ENCODE assay signal across 15 mouse cellular contexts in genomic region chr11:68732066-68732465, GRCm38 (mm10). TPM values are rescaled to one million over a fixed set of nuclear protein-coding genes. Genes with fewer than 3 reads are reported as not detected.
DNase-seq lines count a peak whose midpoint lies in the region; ATAC-seq and TF ChIP-seq lines count a peak whose summit lies in the region.
"Had no signal": no experiment of that assay in that cellular context is flagged by ENCODE, and none has a peak within 500 bp of the region (broad histone marks: within the 10 kb centered on the region; RNA-seq: fewer than 3 reads in every experiment).

No protein-coding gene starts in this region.

- peak; percentile 34 to 56 for DNase-seq in cerebellum, postnatal 10 days
- DNase-seq in cerebellum, adult 9-11 months: no peak
- DNase-seq in heart, adult 11 months: peak; percentile 83
- peak; percentile 53 for DNase-seq in midbrain, postnatal 0 days (ENCODE audit: low spot score)
- DNase-seq in thymus, postnatal 14 days: no peak
- DNase-seq: adrenal gland, postnatal 14 days; gastrocnemius, postnatal 10 days; heart, postnatal 36 days had no signal

- H3K27ac ChIP-seq in heart, embryonic 11.5 days (ENCODE audit: low read depth, low read length): no peak overlapping the region
- no peak overlapping the region for H3K27ac ChIP-seq in midbrain, postnatal 0 days (ENCODE audit: low read depth, low read length)
- H3K27ac ChIP-seq in midbrain, embryonic 15.5 days: no peak overlapping the region
- H3K27ac ChIP-seq: embryonic facial prominence, embryonic 10.5 days; forebrain, embryonic 15.5 days; heart, embryonic 13.5 days; hindbrain, embryonic 12.5 days had no signal

- peaks cover 16% of the 10 kb centered on the region for H3K36me3 ChIP-seq in heart, embryonic 11.5 days (ENCODE audit: control insufficient read depth, insufficient read depth, low read length)
- H3K36me3 ChIP-seq in midbrain, postnatal 0 days (ENCODE audit: insufficient read depth, low read length): 0 out of 2 replicates have a peak, but pooled peaks cover 6% of the 10 kb centered on the region
- H3K36me3 ChIP-seq in midbrain, embryonic 15.5 days (replicated peaks): peaks cover 8% of the 10 kb centered on the region; the same call in 1 of the 2 replicates

- no peak overlapping the region for H3K4me3 ChIP-seq in heart, embryonic 11.5 days (ENCODE audit: low read depth, low read length)
- no peak overlapping the region for H3K4me3 ChIP-seq in midbrain, postnatal 0 days (ENCODE audit: low read depth, low read length)
- no peak overlapping the region for H3K4me3 ChIP-seq in midbrain, embryonic 15.5 days
- H3K4me3 ChIP-seq: embryonic facial prominence, embryonic 10.5 days; forebrain, embryonic 15.5 days; heart, embryonic 13.5 days; hindbrain, embryonic 12.5 days had no signal

- TF ChIP-seq CTCF in midbrain, postnatal 0 days (IDR thresholded peaks at IDR 0.05): no peak

- no peaks in the 10 kb centered on the region for H3K9me3 ChIP-seq in heart, embryonic 11.5 days (replicated peaks; ENCODE audit: control insufficient read depth, low read length)
- H3K9me3 ChIP-seq in midbrain, postnatal 0 days (ENCODE audit: low read length): no peaks in the 10 kb centered on the region
- H3K9me3 ChIP-seq in midbrain, embryonic 15.5 days: no peaks in the 10 kb centered on the region
- H3K9me3 ChIP-seq: forebrain, embryonic 15.5 days; heart, embryonic 13.5 days; hindbrain, embryonic 12.5 days had no signal

- WGBS in heart, embryonic 11.5 days (ENCODE audit: insufficient replicate concordance): 94% methylated on average over 6 of the region's 6 CpGs
- WGBS in midbrain, postnatal 0 days: 82% methylated on average over 6 of the region's 6 CpGs
- 87% methylated on average over 6 of the region's 6 CpGs for WGBS in midbrain, embryonic 15.5 days

- H3K4me2 ChIP-seq in heart, embryonic 11.5 days: no peak overlapping the region
- H3K4me2 ChIP-seq in midbrain, postnatal 0 days (ENCODE audit: low read depth, low read length, poor library complexity, severe bottlenecking): no peak overlapping the region
- H3K4me2 ChIP-seq in midbrain, embryonic 15.5 days: no peak overlapping the region
- H3K4me2 ChIP-seq: forebrain, embryonic 15.5 days; heart, embryonic 13.5 days; hindbrain, embryonic 12.5 days had no signal

- no peaks in the 10 kb centered on the region for H3K4me1 ChIP-seq in heart, embryonic 11.5 days (ENCODE audit: control insufficient read depth, insufficient read depth, low read length)
- H3K4me1 ChIP-seq in midbrain, postnatal 0 days (ENCODE audit: insufficient read depth, low read length): no peaks in the 10 kb centered on the region
- no peaks in the 10 kb centered on the region for H3K4me1 ChIP-seq in midbrain, embryonic 15.5 days
- H3K4me1 ChIP-seq: embryonic facial prominence, embryonic 10.5 days; hindbrain, embryonic 12.5 days had no signal

- H3K27me3 ChIP-seq in heart, embryonic 11.5 days (ENCODE audit: control insufficient read depth, insufficient read depth, low read length): no peaks in the 10 kb centered on the region
- no peaks in the 10 kb centered on the region for H3K27me3 ChIP-seq in midbrain, postnatal 0 days (ENCODE audit: insufficient read depth, low read length)
- no peaks in the 10 kb centered on the region for H3K27me3 ChIP-seq in midbrain, embryonic 15.5 days (replicated peaks)
- H3K27me3 ChIP-seq: forebrain, embryonic 15.5 days; heart, embryonic 13.5 days; hindbrain, embryonic 12.5 days had no signal

- ATAC-seq in heart, embryonic 11.5 days (replicated peaks; ENCODE audit: insufficient number of reproducible peaks, low FRiP score, low TSS enrichment): no peak
- no peak for ATAC-seq in midbrain, postnatal 0 days (ENCODE audit: low FRiP score)
- ATAC-seq in midbrain, embryonic 15.5 days (replicated peaks): no peak
- ATAC-seq: forebrain, embryonic 15.5 days; hindbrain, embryonic 16.5 days had no signal

- H3K9ac ChIP-seq in heart, embryonic 11.5 days (ENCODE audit: low read depth, low read length): no peak overlapping the region
- no peak overlapping the region for H3K9ac ChIP-seq in midbrain, postnatal 0 days (replicated peaks; ENCODE audit: low read length, poor library complexity, severe bottlenecking)
- no peak overlapping the region for H3K9ac ChIP-seq in midbrain, embryonic 15.5 days
- H3K9ac ChIP-seq: forebrain, embryonic 15.5 days; heart, embryonic 13.5 days; hindbrain, embryonic 12.5 days had no signal

RNA-seq across cellular contexts. Expression of gene Myh10, which starts 40.7 kb away (rescaled TPM):
- polyA plus RNA-seq in heart, embryonic 11.5 days (2014; fragmentation: Nextera tagmentation; extraction: Ambion mirVana): 150 and 190 TPM in 2 replicates
- total RNA-seq in midbrain, postnatal 0 days (2014; rRNA removed): 212 and 217 TPM in 2 replicates
- 64.8 and 68.0 TPM in 2 replicates for polyA plus RNA-seq in midbrain, postnatal 0 days (2015; fragmentation: Nextera tagmentation; extraction: Ambion mirVana)
- polyA plus RNA-seq in midbrain, embryonic 15.5 days (2015; fragmentation: Nextera tagmentation; extraction: Ambion mirVana): 104 and 109 TPM in 2 replicates

Comparison
In these comparisons a context has a peak if more than half of its experiments do, and no peak if none do; other contexts are left out.
1. DNase-seq: peak in cerebellum, postnatal 10 days (2 of 2), heart, adult 11 months (single experiment) and midbrain, postnatal 0 days (single experiment); none in cerebellum, adult 9-11 months (single experiment) and thymus, postnatal 14 days (single experiment).